Mouse (Mus musculus): ENCODE results near the gene Taar3.

DNA sequence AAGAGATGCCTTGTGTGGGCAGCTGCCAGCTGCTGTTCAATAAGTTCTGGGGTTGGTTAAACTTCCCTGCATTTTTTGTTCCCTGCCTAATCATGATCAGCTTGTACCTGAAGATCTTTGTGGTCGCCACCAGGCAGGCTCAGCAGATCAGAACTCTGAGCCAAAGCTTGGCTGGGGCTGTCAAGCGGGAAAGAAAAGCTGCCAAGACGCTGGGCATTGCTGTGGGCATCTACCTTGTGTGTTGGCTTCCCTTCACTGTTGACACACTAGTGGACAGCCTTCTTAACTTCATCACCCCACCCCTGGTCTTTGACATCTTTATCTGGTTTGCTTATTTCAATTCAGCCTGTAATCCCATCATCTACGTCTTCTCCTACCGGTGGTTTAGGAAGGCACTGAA, 21.9 kb downstream of the Taar3 start:
- TF ChIP-seq CTCF (IDR thresholded peaks at IDR 0.05; ENCODE audit: extremely low read depth, insufficient read depth, low read length) (no peak), POLR2A (IDR thresholded peaks at IDR 0.05; ENCODE audit: extremely low read depth, insufficient read depth, low read length) (no peak)
